Mouse (Mus musculus): ENCODE results near the gene Usf1.

DNA sequence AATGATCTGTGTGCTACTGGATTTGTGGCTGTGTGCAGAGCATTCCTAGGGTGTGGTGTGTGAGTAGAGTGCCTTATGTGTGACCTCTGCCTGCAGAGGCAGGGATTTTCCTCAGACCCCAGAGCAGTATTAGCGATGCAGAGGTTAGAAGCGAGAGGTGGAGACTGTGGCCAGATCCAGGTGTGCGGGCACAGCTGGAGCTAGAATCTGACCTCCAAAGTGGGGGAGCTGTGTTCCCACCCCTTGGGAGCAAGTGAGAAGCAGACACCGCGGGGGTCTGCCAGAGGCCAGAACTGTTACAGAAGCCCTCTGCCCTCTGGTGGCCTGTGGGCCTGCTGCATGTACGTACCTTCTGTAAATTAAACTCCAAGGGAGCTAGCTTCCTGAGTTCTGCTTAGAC lies 24.0 kb upstream of the Usf1 start:
- TF ChIP-seq CTCF (IDR thresholded peaks at IDR 0.05; ENCODE audit: low read depth): peak; percentile 54
- TF ChIP-seq EP300 (IDR thresholded peaks at IDR 0.05; ENCODE audit: low read depth): no peak
